Mouse (Mus musculus) cerebellum, postnatal 10 days (tissue): Measurements from ENCODE around the gene Gpr108.
A peak's percentile ranks its signal among the peaks of the same experiment; 100 is the strongest.

Source experiments
- DNase-seq, 2 experiments: peaks; one replicate each; pipeline ENCODE4 v3.0.0; 2021; ENCODE audit warnings: mixed read lengths in 2 of 2

Gpr108 gene

GRCm38 (mm10) chr17:57267556-57268126 is 19.4 kb upstream of the Gpr108 start:
- no peak for DNase-seq

GRCm38 (mm10) chr17:57264972-57265945 is 17.0 kb upstream of the Gpr108 start:
- DNase-seq = peak; percentile 69 to 81

GRCm38 (mm10) chr17:57264164-57264563 is 15.9 kb upstream of the Gpr108 start:
- no peak for DNase-seq

- DNase-seq = no peak
These were observed 14.8 kb upstream of the Gpr108 start for GRCm38 (mm10) chr17:57262901-57263550.

GRCm38 (mm10) chr17:57261796-57262195 is 13.6 kb upstream of the Gpr108 start:
- DNase-seq = no peak

- DNase-seq = no peak
These were observed 13.0 kb upstream of the Gpr108 start for GRCm38 (mm10) chr17:57261286-57261685.

GRCm38 (mm10) chr17:57260351-57260750 is 12.1 kb upstream of the Gpr108 start:
- no peak for DNase-seq

- DNase-seq = no peak
These were observed 11.5 kb upstream of the Gpr108 start for GRCm38 (mm10) chr17:57259742-57260141.

- no peak for DNase-seq
These were observed 9.9 kb upstream of the Gpr108 start for GRCm38 (mm10) chr17:57258191-57258590.

- DNase-seq = no peak
These were observed 8.8 kb upstream of the Gpr108 start for GRCm38 (mm10) chr17:57256921-57257485.

GRCm38 (mm10) chr17:57255354-57255753 is 7.1 kb upstream of the Gpr108 start:
- DNase-seq = no peak

- DNase-seq = no peak
These were observed 5.1 kb upstream of the Gpr108 start for GRCm38 (mm10) chr17:57253306-57253705.

- no peak for DNase-seq
These were observed 3.2 kb upstream of the Gpr108 start for GRCm38 (mm10) chr17:57251431-57251830.

- peak in 1 of 2 experiments; percentile 46 for DNase-seq
These were observed 2.4 kb upstream of the Gpr108 start for GRCm38 (mm10) chr17:57250461-57251160.

- peak; percentile 94 to 96 for DNase-seq
These were observed 1.2 kb upstream of the Gpr108 start, which contains the start of gene Trip10 for GRCm38 (mm10) chr17:57249186-57250181. TSS of gene Trip10 (plus strand) at chr17:57249455.

- DNase-seq = peak in 1 of 2 experiments; percentile 37
These were observed 525 bp upstream of the Gpr108 start for GRCm38 (mm10) chr17:57248771-57249170.

- peak; percentile 91 to 94 for DNase-seq
These were observed 649 bp downstream of the Gpr108 start for GRCm38 (mm10) chr17:57247393-57248200.

- peak in 1 of 2 experiments; percentile 38 for DNase-seq
These were observed 1.4 kb downstream of the Gpr108 start for GRCm38 (mm10) chr17:57246663-57247392.

- DNase-seq = no peak
These were observed 2.8 kb downstream of the Gpr108 start for GRCm38 (mm10) chr17:57245311-57245929.
